8 mouse cellular contexts compared by ENCODE assay signal in genomic region chr6:5109925-5110714, GRCm38 (mm10).
DNase-seq lines count a peak whose midpoint lies in the region; ATAC-seq and TF ChIP-seq lines count a peak whose summit lies in the region.

No protein-coding gene starts in this region.

- DNase-seq in cerebellum, adult 11 months = peak; percentile 85
- peak; percentile 92 for DNase-seq in forebrain, embryonic 14.5 days (ENCODE audit: low spot score)
- DNase-seq in heart, postnatal 14 days = peak; percentile 89 to 92
- DNase-seq in layer of hippocampus, adult 11-12 months (ENCODE audit: low spot score) = peak; percentile 91
- peak; percentile 86 to 89 for DNase-seq in lung, adult 18-20 months
- peak; percentile 82 for DNase-seq in testis, postnatal 14 days (ENCODE audit: low spot score)

- peak; percentile 86 for TF ChIP-seq EP300 in ES-Bruce4 (IDR thresholded peaks at IDR 0.05; ENCODE audit: insufficient read depth, low read depth, low read length)

- peak; percentile 98 for TF ChIP-seq CTCF in ES-Bruce4 (IDR thresholded peaks at IDR 0.05; ENCODE audit: low read depth, low read length)

- no peaks in the 10 kb centered on the region for H3K9me3 ChIP-seq in ES-Bruce4 (replicated peaks; ENCODE audit: control insufficient read depth, insufficient read depth, low read length, poor library complexity, severe bottlenecking)
- no peaks in the 10 kb centered on the region for H3K9me3 ChIP-seq in forebrain, embryonic 14.5 days (replicated peaks; ENCODE audit: control insufficient read depth, low read length)
- H3K9me3 ChIP-seq in neural tube, embryonic 15.5 days (replicated peaks) = no peaks in the 10 kb centered on the region

- WGBS in forebrain, embryonic 14.5 days = 5% methylated on average over 18 of the region's 18 CpGs
- WGBS in neural tube, embryonic 15.5 days = 5% methylated on average over 18 of the region's 18 CpGs

- intact Hi-C loops in heart, postnatal 14 days (cut with DNase I) = loop anchor here (1.0 to 10.0 kb wide), 6 partner anchors 207 to 698 kb away; partner anchors contain the start of genes Asb4, Peg10, Ppp1r9a and Sgce

- peaks cover 4% of the 10 kb centered on the region for H3K4me1 ChIP-seq in ES-Bruce4 (ENCODE audit: control insufficient read depth, insufficient read depth, low read length)
- 0 out of 2 replicates have a peak, but pooled peaks cover 3% of the 10 kb centered on the region for H3K4me1 ChIP-seq in forebrain, embryonic 14.5 days (ENCODE audit: control insufficient read depth, insufficient read depth, low read length)
- peaks cover 11% of the 10 kb centered on the region for H3K4me1 ChIP-seq in neural tube, embryonic 15.5 days

- 0 out of 2 replicates have a peak overlapping the region, but pooled peaks have one; percentile 3 for H3K27ac ChIP-seq in ES-Bruce4 (ENCODE audit: insufficient read depth, low read length)
- H3K27ac ChIP-seq in forebrain, embryonic 14.5 days (ENCODE audit: low read depth, low read length) = peak overlapping the region; percentile 55; the same call in 1 of the 2 replicates
- H3K27ac ChIP-seq in neural tube, embryonic 15.5 days (replicated peaks) = peak overlapping the region; percentile 75

- no peak overlapping the region for H3K4me3 ChIP-seq in ES-Bruce4 (ENCODE audit: low read depth, low read length)
- H3K4me3 ChIP-seq in forebrain, embryonic 14.5 days (ENCODE audit: low read depth, low read length) = peak overlapping the region; percentile 26
- H3K4me3 ChIP-seq in neural tube, embryonic 15.5 days (replicated peaks) = peak overlapping the region; percentile 37

- no peaks in the 10 kb centered on the region for H3K27me3 ChIP-seq in ES-Bruce4 (ENCODE audit: control insufficient read depth, insufficient read depth, low read length, poor library complexity, severe bottlenecking)
- no peaks in the 10 kb centered on the region for H3K27me3 ChIP-seq in forebrain, embryonic 14.5 days (replicated peaks; ENCODE audit: control insufficient read depth, insufficient read depth, low read length)
- H3K27me3 ChIP-seq in neural tube, embryonic 15.5 days (replicated peaks) = no peaks in the 10 kb centered on the region

- TF ChIP-seq POLR2A in ES-Bruce4 (IDR thresholded peaks at IDR 0.05; ENCODE audit: insufficient read depth, low read length) = no peak

- H3K4me2 ChIP-seq in forebrain, embryonic 14.5 days (ENCODE audit: low read length) = peak overlapping the region; percentile 63
- peak overlapping the region; percentile 62 for H3K4me2 ChIP-seq in neural tube, embryonic 15.5 days

- ATAC-seq in forebrain, embryonic 14.5 days = peak; percentile 99
- peak; percentile 99 for ATAC-seq in neural tube, embryonic 15.5 days (ENCODE audit: low FRiP score)

- no peaks in the 10 kb centered on the region for H3K36me3 ChIP-seq in ES-Bruce4 (ENCODE audit: control insufficient read depth, insufficient read depth, low read length, poor library complexity, severe bottlenecking)
- no peaks in the 10 kb centered on the region for H3K36me3 ChIP-seq in forebrain, embryonic 14.5 days (ENCODE audit: control insufficient read depth, insufficient read depth, low read length)
- H3K36me3 ChIP-seq in neural tube, embryonic 15.5 days = peaks cover 2% of the 10 kb centered on the region; the same call in 1 of the 2 replicates

- H3K9ac ChIP-seq in ES-Bruce4 (ENCODE audit: low read depth, poor library complexity, severe bottlenecking) = peak overlapping the region; percentile 14; the same call in 1 of the 2 replicates
- peak overlapping the region; percentile 53 for H3K9ac ChIP-seq in forebrain, embryonic 14.5 days (ENCODE audit: low read length)
- H3K9ac ChIP-seq in neural tube, embryonic 15.5 days (replicated peaks) = peak overlapping the region; percentile 34

Comparison
In these comparisons a context has a peak if more than half of its experiments do, and no peak if none do; other contexts are left out.
1. H3K27ac ChIP-seq: peak in every context shown above with its lines; median percentile 75 in neural tube, embryonic 15.5 days; 55 in forebrain, embryonic 14.5 days; 3 in ES-Bruce4.